12 mouse cellular contexts compared by ENCODE assay signal in the genomic region with DNA sequence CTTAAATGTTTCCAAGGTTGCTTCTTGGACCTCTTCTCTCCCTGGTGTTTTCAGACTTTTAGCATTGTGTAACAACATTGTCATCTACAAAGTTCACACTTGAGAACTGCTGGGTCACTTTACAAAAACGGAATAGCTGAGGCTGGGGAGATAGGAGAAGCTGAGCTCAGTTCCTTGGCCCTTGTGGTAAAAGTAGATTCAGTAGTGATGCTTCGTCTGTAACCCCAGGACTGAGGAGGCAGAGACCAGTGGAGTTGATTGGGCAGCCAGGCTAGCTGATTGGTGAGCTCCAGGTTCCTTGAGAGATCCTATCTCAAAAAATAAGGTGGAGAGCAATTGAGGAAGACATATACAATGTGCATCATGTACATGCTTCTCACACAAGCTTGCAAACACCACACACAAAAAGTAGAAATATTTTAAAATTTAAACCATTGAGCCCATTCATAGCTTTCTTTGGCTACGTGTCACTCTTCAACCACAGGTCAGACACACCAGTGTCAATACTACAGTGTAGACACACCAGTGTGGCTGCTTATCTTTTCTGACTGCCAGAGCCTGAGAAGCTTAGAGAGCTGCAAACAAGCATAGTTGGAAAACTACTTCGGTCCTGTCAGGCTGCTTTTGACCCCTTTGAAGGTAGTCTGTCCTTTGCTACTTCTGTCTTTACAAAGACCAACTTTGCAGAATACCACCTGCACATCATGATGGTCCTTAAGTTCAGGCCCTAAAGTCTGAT.
DNase-seq lines count a peak whose midpoint lies in the region; ATAC-seq and TF ChIP-seq lines count a peak whose summit lies in the region.
"Had no signal": no experiment of that assay in that cellular context is flagged by ENCODE, and none has a peak within 500 bp of the region (broad histone marks: within the 10 kb centered on the region; RNA-seq: fewer than 3 reads in every experiment).

No protein-coding gene starts in this region.

- WGBS in heart, embryonic 12.5 days: 44% methylated on average over 4 of the region's 4 CpGs
- 59% methylated on average over 4 of the region's 4 CpGs for WGBS in lung, embryonic 16.5 days
- 62% methylated on average over 4 of the region's 4 CpGs for WGBS in lung, postnatal 0 days
- WGBS in intestine, embryonic 16.5 days: 79% methylated on average over 4 of the region's 4 CpGs
- WGBS in stomach, embryonic 15.5 days: 69% methylated on average over 4 of the region's 4 CpGs

- H3K4me2 ChIP-seq in heart, embryonic 12.5 days: no peak overlapping the region
- no peak overlapping the region for H3K4me2 ChIP-seq in lung, embryonic 16.5 days (ENCODE audit: low read depth, low read length)
- H3K4me2 ChIP-seq in lung, postnatal 0 days (replicated peaks; ENCODE audit: low read depth, low read length): no peak overlapping the region
- no peak overlapping the region for H3K4me2 ChIP-seq in intestine, embryonic 16.5 days (ENCODE audit: low read depth, low read length)
- no peak overlapping the region for H3K4me2 ChIP-seq in stomach, embryonic 15.5 days

- no peaks in the 10 kb centered on the region for H3K27me3 ChIP-seq in heart, embryonic 12.5 days (replicated peaks)
- H3K27me3 ChIP-seq in lung, embryonic 16.5 days (ENCODE audit: control insufficient read depth, insufficient read depth, low read depth, low read length): no peaks in the 10 kb centered on the region
- H3K27me3 ChIP-seq in lung, postnatal 0 days (replicated peaks; ENCODE audit: insufficient read depth, low read length): no peaks in the 10 kb centered on the region
- H3K27me3 ChIP-seq in intestine, embryonic 16.5 days (replicated peaks; ENCODE audit: control insufficient read depth, insufficient read depth, low read length): no peaks in the 10 kb centered on the region
- no peaks in the 10 kb centered on the region for H3K27me3 ChIP-seq in stomach, embryonic 15.5 days (replicated peaks)

- no peaks in the 10 kb centered on the region for H3K9me3 ChIP-seq in heart, embryonic 12.5 days (replicated peaks)
- no peaks in the 10 kb centered on the region for H3K9me3 ChIP-seq in lung, embryonic 16.5 days (ENCODE audit: control insufficient read depth, low read length)
- no peaks in the 10 kb centered on the region for H3K9me3 ChIP-seq in lung, postnatal 0 days (ENCODE audit: low read length)
- no peaks in the 10 kb centered on the region for H3K9me3 ChIP-seq in intestine, embryonic 16.5 days (ENCODE audit: control insufficient read depth, low read length)
- H3K9me3 ChIP-seq in stomach, embryonic 15.5 days: no peaks in the 10 kb centered on the region
- H3K9me3 ChIP-seq: G1E had no signal

- no peak for TF ChIP-seq CTCF in lung, postnatal 0 days (IDR thresholded peaks at IDR 0.05)
- TF ChIP-seq CTCF in left cerebral cortex, adult 2 months (IDR thresholded peaks at IDR 0.05): no peak

- H3K27ac ChIP-seq in heart, embryonic 12.5 days (ENCODE audit: poor library complexity, severe bottlenecking): 0 out of 2 replicates have a peak overlapping the region, but pooled peaks have one; percentile 9
- H3K27ac ChIP-seq in lung, embryonic 16.5 days (ENCODE audit: low read length): 0 out of 2 replicates have a peak overlapping the region, but pooled peaks have one; percentile 3
- H3K27ac ChIP-seq in lung, postnatal 0 days (ENCODE audit: low read length): no peak overlapping the region
- no peak overlapping the region; the same call in 1 of the 2 replicates for H3K27ac ChIP-seq in intestine, embryonic 16.5 days (ENCODE audit: low read length)
- peak overlapping the region; percentile 85 for H3K27ac ChIP-seq in stomach, embryonic 15.5 days
- H3K27ac ChIP-seq in left cerebral cortex, adult 2 months: no peak overlapping the region

- no peak for DNase-seq in heart, adult 18-20 months
- DNase-seq in lung, postnatal 0 days (ENCODE audit: low spot score): no peak
- DNase-seq in left cerebral cortex, adult 2 months (ENCODE audit: extremely low spot score in 1 of 2, low spot score in 2 of 2): no peak
- no peak for DNase-seq in urinary bladder, adult 18-20 months (ENCODE audit: low spot score in 2 of 2)
- DNase-seq: cerebellum, postnatal 25 days; heart, postnatal 36 days; kidney, adult 9 months had no signal

- no peak overlapping the region for H3K4me3 ChIP-seq in heart, embryonic 12.5 days
- no peak overlapping the region for H3K4me3 ChIP-seq in lung, embryonic 16.5 days (ENCODE audit: low read length)
- H3K4me3 ChIP-seq in lung, postnatal 0 days (ENCODE audit: low read depth, low read length): no peak overlapping the region
- no peak overlapping the region for H3K4me3 ChIP-seq in intestine, embryonic 16.5 days (ENCODE audit: low read length)
- no peak overlapping the region for H3K4me3 ChIP-seq in stomach, embryonic 15.5 days (replicated peaks)
- no peak overlapping the region for H3K4me3 ChIP-seq in left cerebral cortex, adult 2 months

- intact Hi-C loops in left cerebral cortex, adult 2 months (cut with DNase I): no loop called here

- H3K36me3 ChIP-seq in heart, embryonic 12.5 days: no peaks in the 10 kb centered on the region
- H3K36me3 ChIP-seq in lung, embryonic 16.5 days (ENCODE audit: control insufficient read depth, insufficient read depth, low read length): no peaks in the 10 kb centered on the region
- H3K36me3 ChIP-seq in lung, postnatal 0 days (ENCODE audit: insufficient read depth, low read length): no peaks in the 10 kb centered on the region
- H3K36me3 ChIP-seq in intestine, embryonic 16.5 days (ENCODE audit: control insufficient read depth, insufficient read depth, low read length): 0 out of 2 replicates have a peak, but pooled peaks cover 3% of the 10 kb centered on the region
- H3K36me3 ChIP-seq in stomach, embryonic 15.5 days: no peaks in the 10 kb centered on the region

- H3K9ac ChIP-seq in heart, embryonic 12.5 days: no peak overlapping the region
- no peak overlapping the region for H3K9ac ChIP-seq in lung, embryonic 16.5 days (ENCODE audit: low read length)
- no peak overlapping the region for H3K9ac ChIP-seq in lung, postnatal 0 days (replicated peaks; ENCODE audit: low read depth)
- no peak overlapping the region for H3K9ac ChIP-seq in intestine, embryonic 16.5 days (ENCODE audit: low read depth, low read length)
- H3K9ac ChIP-seq in stomach, embryonic 15.5 days: no peak overlapping the region

- no peak for TF ChIP-seq EP300 in lung, postnatal 0 days (IDR thresholded peaks at IDR 0.05)

- ATAC-seq in heart, embryonic 12.5 days (ENCODE audit: insufficient number of reproducible peaks, low FRiP score): no peak; the same call in 1 of the 2 replicates
- ATAC-seq in lung, embryonic 16.5 days (ENCODE audit: low read depth): no peak
- ATAC-seq in lung, postnatal 0 days: no peak
- 0 out of 2 replicates have a peak, but pooled peaks have one; percentile 50 for ATAC-seq in intestine, embryonic 16.5 days
- peak; percentile 79 for ATAC-seq in stomach, embryonic 15.5 days (ENCODE audit: insufficient read depth, low FRiP score, low read depth)

- H3K4me1 ChIP-seq in heart, embryonic 12.5 days (replicated peaks): peaks cover 19% of the 10 kb centered on the region
- peaks cover 10% of the 10 kb centered on the region for H3K4me1 ChIP-seq in lung, embryonic 16.5 days (replicated peaks; ENCODE audit: control insufficient read depth, insufficient read depth, low read length)
- peaks cover 12% of the 10 kb centered on the region; the same call in 1 of the 2 replicates for H3K4me1 ChIP-seq in lung, postnatal 0 days (ENCODE audit: insufficient read depth, low read depth, low read length)
- peaks cover 9% of the 10 kb centered on the region; the same call in 1 of the 2 replicates for H3K4me1 ChIP-seq in intestine, embryonic 16.5 days (ENCODE audit: control insufficient read depth, insufficient read depth, low read length)
- peaks cover 16% of the 10 kb centered on the region for H3K4me1 ChIP-seq in stomach, embryonic 15.5 days

Comparison
In these comparisons a context has a peak if more than half of its experiments do, and no peak if none do; other contexts are left out.
1. H3K27ac ChIP-seq: peak in heart, embryonic 12.5 days (single experiment), lung, embryonic 16.5 days (single experiment) and stomach, embryonic 15.5 days (single experiment); none in lung, postnatal 0 days (single experiment), intestine, embryonic 16.5 days (single experiment) and left cerebral cortex, adult 2 months (single experiment).
2. ATAC-seq: peak in intestine, embryonic 16.5 days (single experiment) and stomach, embryonic 15.5 days (single experiment); none in heart, embryonic 12.5 days (single experiment), lung, embryonic 16.5 days (single experiment) and lung, postnatal 0 days (single experiment).